Mouse (Mus musculus) layer of hippocampus, postnatal 14 days (tissue): Measurements from ENCODE around the gene Cdkn1c. TPM values are rescaled to one million over a fixed set of nuclear protein-coding genes. Genes with fewer than 3 reads are reported as not detected.

Source experiments
- DNase-seq, 2 experiments: peaks; one replicate each; pipeline ENCODE4 v3.0.0; 2021 to 2022; ENCODE audit warnings: low spot score in 2 of 2, mixed read lengths in 1 of 2
- long read RNA-seq, 2 experiments: library from polyadenylated mRNA; stranded (forward); transcript quantifications; one replicate each; pipeline ENCODE4 v2.0.0; 2021
- total RNA-seq, 2 experiments: library from RNA; stranded (reverse); gene quantifications; 2 replicates each; pipeline ENCODE4 v1.2.3; 2021

The Cdkn1c gene
- 10 to 100 TPM in 1 of 2 experiments, 1 to 10 TPM in 1; 9.7 to 14.5 TPM for total RNA-seq
- long read RNA-seq, experiment 1, transcript Cdkn1c-201 (4 exons, 1,901 nt), result major isoform, 6 of 26 reads
- long read RNA-seq, experiment 1, partial matches to known transcripts, result 3 of 26 reads
- long read RNA-seq, experiment 1, other reads (novel, unspliced or antisense), result 11 of 26 reads
- long read RNA-seq, experiment 2, transcript Cdkn1c-201 (4 exons, 1,901 nt), result major isoform, 12 of 29 reads
- long read RNA-seq, experiment 2, partial matches to known transcripts, result 2 of 29 reads
- long read RNA-seq, experiment 2, other reads (novel, unspliced or antisense), result 12 of 29 reads

DNA sequence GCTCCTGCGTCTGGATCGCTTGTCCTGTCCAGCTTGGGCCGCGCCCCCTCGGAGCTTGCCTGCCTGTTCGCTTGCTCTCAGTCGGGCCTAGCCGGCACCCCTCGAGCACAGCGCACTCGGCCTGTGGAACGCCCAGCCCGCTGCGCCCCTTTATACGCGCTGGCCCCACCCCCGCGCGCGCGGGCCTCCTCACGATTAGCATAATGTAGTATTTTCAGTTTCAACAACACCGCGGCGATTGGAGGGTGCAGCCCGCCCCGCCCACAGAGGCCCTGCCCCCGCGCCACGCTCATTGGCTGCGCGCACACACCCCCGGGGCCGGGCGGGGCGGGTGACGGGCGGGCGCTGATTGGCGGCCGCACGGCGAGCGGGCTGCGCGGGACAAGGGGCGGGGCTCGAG, at the start of gene Cdkn1c:
Gene Cdkn1c, minus strand, starts transcription at position 177 of the 400 bp plus-strand sequence.
- DNase-seq, result peak; percentile 58 to 84

DNA sequence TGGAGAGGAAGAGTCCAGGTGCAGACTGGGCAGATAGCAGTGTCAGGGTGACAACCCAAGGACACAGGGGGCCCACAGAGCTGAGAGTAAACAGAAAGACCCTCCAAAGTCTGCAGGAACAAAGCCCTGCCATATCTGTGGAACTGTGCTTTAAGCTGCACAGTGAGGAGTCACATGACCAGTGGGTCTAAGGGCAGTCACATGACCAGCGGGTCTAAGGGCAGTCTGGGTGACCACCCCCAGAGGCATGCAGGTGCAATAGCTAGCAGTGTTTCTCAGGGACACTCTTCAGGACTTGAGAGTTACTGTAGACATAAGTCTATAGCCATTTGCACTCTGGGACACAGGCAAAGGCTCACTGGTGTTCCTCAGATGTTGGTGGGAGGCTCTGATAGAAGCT, 48.7 kb upstream of the Cdkn1c start:
- DNase-seq, result no peak

DNA sequence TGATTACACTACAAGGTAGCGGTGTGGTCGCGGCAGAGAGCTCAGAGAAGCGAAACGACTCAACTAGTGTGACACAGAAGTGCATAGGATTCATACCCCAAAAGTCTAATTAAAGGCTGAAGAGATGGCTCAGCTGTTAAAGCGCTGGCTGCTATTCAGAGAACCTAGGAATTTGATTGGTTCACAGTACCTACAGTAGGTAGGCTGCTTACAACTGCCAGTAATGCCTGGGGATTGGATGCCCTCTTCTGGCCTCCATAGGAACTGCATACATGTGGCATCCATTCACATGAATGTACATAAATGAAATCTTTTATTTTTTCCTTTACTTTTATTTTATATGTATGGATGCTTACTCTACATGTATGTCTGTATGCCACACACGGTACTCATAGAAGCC, 45.8 kb upstream of the Cdkn1c start:
- DNase-seq, result peak; percentile 40 to 54

DNA sequence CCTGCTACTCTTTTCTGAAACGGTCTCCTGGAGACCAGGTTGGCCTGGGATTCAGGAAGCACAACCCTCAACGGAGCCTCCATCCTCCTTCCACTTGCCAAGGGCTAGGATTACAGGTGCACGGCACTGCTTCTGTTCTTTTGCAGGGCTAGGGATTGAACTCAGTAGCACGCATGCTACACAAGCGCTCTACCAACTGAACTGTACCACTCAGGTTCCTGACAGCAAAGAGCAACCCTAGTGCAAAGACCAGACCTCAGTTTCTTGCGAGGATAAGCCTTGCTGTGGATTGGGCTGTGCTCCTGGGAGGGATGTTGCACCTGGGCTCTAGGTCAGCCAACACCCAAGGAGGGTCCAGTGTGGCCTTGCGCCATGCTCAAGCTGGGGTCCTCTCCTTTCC, 45.4 kb upstream of the Cdkn1c start:
- no peak for DNase-seq

DNA sequence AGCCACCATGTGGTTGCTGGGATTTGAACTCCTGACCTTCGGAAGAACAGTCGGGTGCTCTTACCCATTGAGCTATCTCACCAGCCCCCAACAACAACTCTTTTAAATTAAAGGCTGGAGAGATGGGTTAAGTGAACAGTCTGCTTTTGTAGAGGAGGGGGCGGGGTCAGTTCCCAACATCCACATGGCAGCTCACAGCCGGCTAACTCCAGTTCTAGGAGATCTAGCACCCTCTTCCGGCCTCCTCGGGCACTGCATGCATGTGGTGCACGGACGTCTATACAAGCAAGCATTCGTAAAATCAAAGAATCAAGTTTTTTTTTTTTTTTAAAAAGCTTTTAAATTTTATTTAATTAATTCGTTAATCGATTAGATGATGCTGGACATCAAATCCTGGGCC, 45.0 kb upstream of the Cdkn1c start:
- DNase-seq, result peak; percentile 68 to 73

DNA sequence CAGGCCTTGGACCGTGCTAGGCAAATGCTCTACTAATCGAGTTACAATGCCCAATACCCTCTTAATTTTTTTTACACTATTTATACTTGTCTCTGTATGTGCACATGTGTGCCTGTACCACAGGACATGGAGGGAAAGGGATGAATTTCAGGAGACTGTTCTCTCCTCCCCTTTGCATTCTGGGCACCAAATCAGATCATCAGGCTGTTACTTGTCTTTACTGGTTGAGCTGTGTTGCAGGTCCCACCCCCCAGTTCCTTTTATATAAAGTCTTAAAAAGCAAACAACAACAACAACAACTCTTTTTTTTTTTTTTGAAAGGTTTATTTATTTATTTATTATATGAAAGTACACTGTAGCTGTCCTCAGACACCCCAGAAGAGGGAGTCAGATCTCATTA, 44.6 kb upstream of the Cdkn1c start:
- no peak for DNase-seq

DNA sequence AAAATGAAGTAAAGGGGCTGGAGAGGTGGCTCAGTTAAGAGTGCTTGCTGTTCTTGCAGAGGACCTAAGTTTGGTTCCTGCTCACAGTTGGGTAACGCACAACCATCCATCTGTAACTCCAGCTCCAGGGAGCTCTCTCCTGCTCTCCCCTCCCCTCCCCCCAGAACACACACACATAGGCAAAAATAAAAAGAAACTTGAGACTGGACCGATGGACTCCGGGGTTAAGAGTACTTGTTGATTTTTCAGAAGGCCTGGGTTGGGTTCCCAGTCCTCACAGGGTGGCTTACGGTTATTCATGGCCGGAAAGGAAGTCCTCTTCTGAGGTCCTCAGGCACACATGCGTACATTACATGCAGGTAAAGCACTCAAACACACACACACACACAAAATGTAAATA, 43.1 kb upstream of the Cdkn1c start:
- DNase-seq, result no peak

DNA sequence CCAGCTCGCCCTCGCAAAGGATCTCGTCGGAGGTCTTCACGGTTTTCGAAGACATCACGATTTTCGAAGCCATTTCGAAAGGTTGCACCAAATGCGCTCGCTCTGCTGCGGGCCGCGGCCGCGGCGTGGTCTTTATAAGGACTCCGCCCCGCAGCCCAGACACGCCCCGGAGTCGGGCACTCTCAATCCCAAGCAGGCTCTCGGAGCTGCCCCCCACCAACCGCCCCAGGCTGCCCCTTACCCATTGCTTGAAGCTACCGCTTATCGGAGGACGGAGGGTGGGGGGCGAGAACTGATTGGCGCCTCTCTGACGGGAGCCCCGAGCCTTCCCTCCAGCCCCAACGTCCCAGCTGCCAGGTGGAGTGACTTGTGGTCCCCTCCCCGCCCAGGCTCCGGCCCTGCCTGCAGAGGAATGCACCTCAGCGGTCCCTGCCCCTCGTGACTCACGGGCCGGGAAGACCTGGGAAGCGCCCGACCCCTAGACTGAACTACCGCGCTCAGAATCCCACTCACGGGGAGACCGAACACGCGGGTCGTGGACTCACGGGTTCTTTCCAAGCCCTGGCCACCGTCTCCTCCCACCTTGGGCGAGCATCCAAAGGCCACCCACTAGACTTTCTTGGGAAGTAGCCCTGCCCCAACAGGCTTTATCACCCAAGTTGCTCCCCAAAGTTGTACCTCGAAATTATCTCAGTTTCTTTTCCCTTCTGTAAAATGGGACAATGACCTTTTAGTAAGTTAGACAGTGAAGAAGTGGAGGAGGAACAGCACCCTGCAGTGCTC, 41.8 kb upstream of the Cdkn1c start, which contains the start of gene Phlda2:
Gene Phlda2, minus strand, starts transcription at position 733 of the 783 bp plus-strand sequence.
- DNase-seq, result no peak

DNA sequence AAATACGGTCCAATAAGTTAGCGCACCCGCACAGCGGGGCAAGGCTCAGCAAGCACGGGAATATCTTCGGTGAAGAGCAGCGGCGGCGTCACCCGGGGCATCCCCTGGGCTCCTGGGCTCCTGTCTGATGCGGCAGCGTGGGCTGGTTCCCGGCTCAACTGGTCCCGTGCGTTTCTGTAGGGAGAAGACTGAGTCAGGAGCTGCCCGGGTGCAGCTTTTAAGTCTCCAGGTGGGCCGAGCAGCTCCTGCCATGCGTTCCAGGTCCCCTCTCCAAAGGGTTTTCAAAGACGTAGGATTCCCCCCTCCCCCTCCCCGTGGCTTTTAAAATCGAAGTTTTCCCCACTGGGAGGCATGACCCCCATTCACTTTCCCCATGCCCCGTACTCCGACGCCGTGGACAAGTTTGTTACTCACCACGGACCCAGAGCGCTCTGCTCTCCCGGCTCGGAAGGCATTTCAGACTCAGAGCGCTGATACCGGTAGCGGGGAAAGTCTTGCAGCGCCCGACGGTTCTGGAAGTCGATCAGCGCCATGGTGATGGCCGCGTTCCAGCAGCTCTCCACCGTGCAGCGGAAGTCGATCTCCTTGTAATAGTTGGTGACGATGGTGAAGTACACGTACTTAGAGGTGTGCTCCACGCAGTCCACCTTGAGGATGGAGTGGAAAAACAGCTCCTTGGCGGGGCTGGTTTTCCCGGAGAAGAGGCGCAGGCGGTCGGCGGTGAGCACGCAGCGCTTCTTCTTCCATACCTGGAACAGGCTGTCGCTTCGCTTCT, 41.0 kb upstream of the Cdkn1c start:
- DNase-seq, result peak in 1 of 2 experiments; percentile 10

DNA sequence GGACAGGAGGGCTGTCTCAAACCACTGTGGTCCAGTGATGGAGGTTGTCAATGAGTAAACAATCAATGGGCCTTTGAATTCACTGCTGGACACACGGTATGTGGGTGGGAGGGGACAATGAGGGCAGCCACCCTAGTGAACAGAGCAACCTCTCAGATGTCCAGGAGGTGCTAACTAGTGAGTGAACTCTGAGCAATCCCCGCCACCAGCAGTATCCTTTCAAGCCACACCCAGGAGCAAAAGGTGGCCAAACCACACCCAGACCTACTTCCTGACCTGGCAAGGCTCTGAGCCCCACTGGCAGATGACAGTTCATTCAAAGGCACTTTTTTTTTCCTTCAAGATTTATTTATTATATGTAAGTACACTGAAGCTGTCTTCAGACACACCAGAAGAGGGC, 40.1 kb upstream of the Cdkn1c start:
- no peak for DNase-seq

DNA sequence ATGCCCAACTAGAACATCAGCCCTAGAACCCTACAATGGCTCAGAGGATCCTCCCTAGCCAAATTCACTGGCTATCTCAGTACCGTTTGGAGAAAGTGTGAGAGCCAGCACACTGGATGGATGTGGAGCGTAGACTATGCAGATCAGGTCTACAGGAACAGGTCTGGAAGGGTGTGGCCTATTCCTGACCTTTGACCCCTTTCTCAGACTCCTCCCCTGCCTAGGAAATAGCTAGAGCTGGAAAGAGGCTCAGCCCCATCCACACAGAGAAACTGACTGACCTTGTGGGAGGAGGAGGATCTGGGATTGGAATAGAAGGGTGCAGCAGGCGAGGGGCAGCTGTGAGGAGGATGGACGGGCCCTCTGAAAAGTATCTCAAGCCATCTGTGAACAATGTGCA, 37.7 kb upstream of the Cdkn1c start:
- no peak for DNase-seq

DNA sequence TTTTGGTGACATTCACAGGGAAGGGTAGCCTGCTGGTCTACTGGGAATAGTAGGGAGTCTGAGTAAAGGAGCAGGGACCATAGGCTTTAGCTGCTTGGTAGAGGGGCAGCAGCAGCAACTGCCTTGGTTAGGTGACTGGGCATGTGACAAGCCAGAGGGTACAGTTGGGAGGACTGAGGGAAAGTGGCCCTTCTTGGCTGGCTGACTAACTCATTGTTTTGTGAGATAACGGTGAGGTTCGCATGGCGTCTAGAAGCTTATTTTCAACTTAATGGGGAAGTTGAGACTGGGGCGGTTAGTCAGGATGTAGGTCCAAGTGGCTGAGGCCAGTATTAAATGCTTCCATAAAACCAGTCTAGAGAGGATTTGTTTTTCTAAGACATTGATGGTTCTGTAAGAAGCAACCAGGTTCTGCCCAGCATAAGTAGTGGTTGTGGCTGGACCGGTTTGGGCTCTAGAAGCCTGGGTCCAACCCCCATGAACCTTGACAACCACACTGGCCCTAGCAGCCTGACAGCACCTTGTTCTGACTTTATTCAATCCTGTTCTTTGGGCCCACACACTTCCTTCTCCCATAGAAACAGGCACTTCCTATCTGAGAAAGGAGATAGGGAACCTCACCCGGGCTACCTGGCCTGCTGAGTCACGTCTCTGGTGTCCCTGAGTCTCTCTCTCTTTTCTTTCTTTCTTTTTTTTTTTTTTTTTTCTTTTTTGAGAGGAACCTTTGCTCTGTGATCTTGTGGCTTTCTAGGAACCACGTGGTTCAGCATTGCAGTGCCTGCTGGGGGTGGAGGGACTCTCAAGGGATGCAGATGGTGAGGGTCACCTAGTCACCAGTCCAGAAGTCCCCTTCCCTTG, 34.5 kb upstream of the Cdkn1c start:
- DNase-seq, result no peak

DNA sequence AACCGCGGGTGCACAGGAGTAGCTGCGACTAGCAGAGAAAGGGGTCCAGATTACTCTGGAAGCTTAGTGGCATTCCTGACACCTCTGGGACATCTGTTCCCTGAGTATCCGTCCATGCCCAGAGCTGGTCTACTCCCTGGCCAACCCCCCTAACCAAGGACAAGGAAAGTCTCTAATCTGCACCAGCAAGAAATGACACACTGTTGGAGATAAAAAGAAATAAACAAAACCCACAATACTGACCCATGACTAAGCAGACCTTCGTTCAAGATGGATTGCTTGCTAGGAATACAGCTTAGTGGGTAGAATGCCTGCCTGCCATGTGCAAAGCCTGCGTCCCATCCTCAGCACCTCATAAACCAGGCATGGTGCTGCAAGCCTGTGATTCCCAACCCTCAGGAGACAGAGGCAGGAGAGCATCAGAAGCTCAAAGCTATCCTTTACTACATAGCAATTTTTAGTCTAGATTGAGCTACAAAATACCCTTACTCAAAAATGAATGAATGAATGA, 32.8 kb upstream of the Cdkn1c start:
- no peak for DNase-seq

DNA sequence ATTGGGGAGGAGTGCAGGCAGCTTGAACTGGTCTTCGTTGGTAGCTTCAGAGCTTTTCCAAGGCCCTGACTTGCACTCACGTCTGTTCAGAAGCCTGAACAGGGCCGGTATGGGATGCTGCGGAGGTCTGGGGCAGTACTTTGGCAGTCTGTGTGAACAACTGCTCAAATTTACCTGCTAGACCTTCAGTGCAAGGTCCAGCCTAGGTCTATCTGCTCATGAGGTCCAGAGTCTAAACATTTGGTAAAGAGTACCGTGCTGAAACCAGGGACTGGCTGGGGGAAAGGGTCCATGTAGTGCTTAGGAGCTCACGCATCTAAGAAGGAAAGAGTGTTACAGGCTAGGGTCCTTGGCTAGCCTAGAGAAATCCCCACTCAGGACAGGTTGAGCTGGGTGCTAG, 28.9 kb upstream of the Cdkn1c start:
- no peak for DNase-seq

DNA sequence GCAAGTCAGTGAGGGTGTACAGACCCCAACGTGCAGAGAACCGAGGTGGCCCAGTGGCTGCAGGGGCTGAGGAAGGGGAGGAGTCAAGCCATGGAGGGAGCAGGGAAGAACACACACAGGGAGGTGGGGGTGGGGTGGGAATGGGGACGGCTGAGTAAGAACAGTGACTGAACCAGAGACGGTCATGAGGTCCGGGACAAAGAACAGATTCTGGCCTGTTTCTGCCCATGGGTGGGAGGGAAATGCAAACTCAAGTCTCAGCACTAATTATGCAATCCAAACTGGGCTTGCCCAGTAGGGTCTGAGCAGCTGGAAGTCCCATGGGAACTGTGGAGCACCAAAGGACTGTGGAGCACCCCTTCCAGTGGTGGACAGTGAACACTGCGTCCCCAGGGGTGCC, 21.7 kb upstream of the Cdkn1c start:
- DNase-seq, result no peak

DNA sequence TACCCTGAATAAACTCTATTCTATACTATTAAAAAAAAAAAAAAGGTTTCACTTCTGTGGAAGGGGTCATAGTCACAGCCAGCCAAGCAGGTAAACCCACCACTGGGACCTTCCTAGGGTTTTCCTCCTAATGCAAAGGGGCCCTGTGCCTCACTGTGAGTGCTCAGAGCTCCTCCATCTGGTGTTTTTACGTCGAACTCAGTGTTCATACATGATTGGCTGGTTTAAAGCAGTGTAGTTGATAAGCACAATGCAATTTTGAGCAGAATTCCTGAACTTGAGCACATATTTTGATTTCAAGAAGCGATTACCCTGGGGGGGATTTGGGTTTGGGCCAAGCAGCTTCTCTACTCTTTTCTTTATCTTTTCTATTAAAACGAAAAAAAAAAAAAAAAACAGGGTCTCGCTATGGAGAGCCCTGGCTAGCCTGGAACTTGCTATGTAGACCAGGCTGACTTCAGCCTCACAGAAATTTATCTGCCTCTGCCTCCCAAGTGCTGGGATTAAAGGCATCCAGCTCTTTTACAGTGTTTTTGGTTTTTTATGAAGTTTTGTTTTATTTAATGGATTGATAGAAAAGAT, 21.0 kb upstream of the Cdkn1c start:
- no peak for DNase-seq

DNA sequence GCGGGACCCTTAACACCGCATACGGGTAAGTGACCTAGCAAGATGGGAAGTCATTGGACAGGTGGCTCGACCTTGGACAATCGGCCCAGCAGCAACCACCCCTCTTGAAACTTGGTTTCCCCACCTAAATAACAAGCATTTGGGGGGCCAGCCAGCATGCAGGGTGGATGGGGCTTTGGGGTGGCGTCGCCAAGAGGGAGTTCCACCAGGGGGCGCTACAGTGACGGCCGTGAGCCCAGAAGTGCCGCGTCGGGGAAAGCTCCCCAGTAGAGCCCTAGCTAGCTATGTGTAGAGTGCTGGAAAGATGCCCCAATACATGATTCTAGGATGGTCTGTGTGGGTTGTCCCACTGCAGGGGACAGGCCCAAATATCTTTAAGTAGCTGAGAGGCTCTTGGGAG, 19.6 kb upstream of the Cdkn1c start:
- peak; percentile 41 to 42 for DNase-seq

DNA sequence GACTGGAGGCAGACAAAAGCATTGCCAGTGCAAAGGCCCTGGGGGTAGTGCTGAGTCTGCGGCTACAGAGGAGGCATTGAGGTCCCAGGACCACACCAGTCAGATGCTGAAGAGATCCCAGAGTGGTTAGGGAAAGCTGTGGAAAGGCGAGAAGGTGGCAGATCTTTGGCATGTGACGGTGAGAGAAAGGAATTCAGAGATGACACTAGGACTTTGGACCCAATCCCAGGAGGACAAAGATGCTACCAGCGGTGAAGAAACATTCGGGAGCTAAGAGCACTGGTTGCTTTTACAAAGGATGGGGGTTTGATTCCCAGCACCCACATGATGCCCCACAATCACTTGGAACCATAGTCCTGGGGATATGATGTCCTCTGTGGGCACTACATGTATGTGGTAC, 16.9 kb upstream of the Cdkn1c start:
- DNase-seq, result no peak

DNA sequence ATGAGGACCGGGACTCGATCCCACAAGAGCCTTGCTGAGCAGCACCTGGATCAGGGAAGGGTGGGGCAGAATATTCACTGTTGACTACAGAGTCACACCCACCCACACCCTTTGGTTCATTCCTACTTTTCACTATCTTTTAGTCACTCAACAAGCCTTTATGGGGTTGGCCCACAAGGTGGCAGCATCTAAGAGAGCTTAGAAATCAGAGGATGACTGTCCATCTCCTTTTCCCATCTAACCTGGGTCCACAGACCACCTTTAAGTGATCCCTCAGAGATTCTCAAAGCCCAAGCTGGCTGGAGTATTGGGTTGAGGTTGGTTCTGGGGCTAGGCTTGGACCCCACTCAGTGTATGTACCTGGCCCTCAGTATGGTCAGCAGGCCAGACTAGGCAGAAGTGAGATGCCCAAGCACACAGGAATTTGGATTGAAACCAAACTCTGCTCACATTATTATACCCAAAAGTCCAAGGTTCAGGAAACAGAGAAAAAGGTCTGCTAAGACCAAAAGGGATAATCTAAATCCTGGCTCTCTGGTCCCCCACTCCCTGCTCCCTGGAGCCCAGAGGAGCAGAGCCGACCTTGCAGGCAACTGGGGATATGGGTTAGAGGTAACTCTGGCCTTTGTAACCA, 16.0 kb upstream of the Cdkn1c start:
- DNase-seq, result no peak

DNA sequence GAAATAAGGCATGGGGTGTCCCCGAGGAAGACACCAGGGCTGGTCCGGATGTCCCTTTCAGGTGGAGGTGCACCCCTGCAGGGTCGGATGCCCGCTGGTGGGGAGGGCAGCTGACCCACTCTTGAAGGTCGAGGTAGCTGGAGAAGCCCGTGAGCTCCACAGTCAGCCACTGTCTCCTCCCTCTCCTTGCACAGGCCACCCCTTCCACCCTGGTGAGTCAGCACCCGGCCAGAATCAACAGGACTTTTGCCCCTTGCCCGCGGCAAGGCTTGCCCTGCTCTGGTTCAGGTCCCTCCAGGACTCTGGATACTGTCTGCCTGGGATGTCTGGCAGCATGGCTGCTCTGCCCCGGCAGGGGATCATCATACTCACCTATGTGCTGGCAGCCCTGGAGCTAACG, 15.0 kb upstream of the Cdkn1c start:
- DNase-seq, result no peak
